Mouse (Mus musculus): ENCODE measurements around the gene Six6. TPM values are rescaled to one million over a fixed set of nuclear protein-coding genes. Genes with fewer than 3 reads are reported as not detected.
A peak's percentile ranks its signal among the peaks of the same experiment; 100 is the strongest.

Six6 gene
- polyA plus RNA-seq (2014; fragmentation: Nextera tagmentation; extraction: Ambion mirVana), result 0.19 TPM in 1 of 2 replicates, not detected in the other

DNA sequence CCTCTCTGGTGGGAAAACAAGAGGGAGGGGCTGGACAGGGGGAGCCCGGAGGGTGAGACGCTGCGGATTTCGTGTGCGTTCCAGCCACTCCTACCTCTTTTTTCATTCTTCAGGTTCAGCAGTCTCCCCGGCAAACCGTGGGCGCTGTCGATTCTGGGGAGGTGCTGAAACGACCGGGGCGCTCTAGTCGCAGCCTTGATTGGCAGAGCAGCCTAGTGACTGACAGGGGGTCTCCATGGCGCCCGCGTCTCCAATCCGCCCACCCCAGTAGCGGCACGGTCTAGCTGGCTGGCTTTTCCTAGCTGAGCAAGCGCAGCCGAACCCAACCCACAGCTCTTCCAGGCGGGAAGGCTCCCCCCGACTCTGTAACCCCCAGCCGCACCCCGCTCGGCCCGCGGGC lies at the start of gene Six6:
Gene Six6 (plus strand): TSS at position 277 of the 400 bp plus-strand sequence.
- ATAC-seq (replicated peaks; ENCODE audit: low FRiP score) (peak; percentile 49), DNase-seq (ENCODE audit: low spot score) (peak; percentile 77)
- H3K36me3 ChIP-seq (ENCODE audit: control insufficient read depth, insufficient read depth, low read length), result no peaks in the 10 kb centered on the region
- H3K4me1 ChIP-seq (replicated peaks; ENCODE audit: control insufficient read depth, insufficient read depth, low read length), result peaks cover 6% of the 10 kb centered on the region; the same call in 1 of the 2 replicates
- no peak within 1 kb of the TSS for H3K9ac ChIP-seq (ENCODE audit: low read length)
- peaks cover 79% of the 10 kb centered on the region for H3K27me3 ChIP-seq (ENCODE audit: control insufficient read depth, insufficient read depth, low read length)
- 0% methylated on average over 28 of the region's 28 CpGs for WGBS
- no peaks in the 10 kb centered on the region for H3K9me3 ChIP-seq (ENCODE audit: control insufficient read depth, low read length)
- H3K27ac ChIP-seq (ENCODE audit: low read depth, low read length), result no peak within 1 kb of the TSS
- peak within 1 kb of the TSS; percentile 14; the same call in 1 of the 2 replicates for H3K4me3 ChIP-seq (ENCODE audit: low read depth, low read length)
- peak within 1 kb of the TSS; percentile 37 for H3K4me2 ChIP-seq (ENCODE audit: low read depth, low read length, severe bottlenecking)

GRCm38 (mm10) chr12:72917159-72917993 lies 22.3 kb upstream of the Six6 start:
- no peaks in the 10 kb centered on the region for H3K36me3 ChIP-seq (ENCODE audit: control insufficient read depth, insufficient read depth, low read length)
- H3K9ac ChIP-seq (ENCODE audit: low read length), result peak overlapping the region; percentile 49
- WGBS, result 22% methylated on average over 48 of the region's 48 CpGs
- 0 out of 2 replicates have a peak, but pooled peaks cover 5% of the 10 kb centered on the region for H3K4me1 ChIP-seq (replicated peaks; ENCODE audit: control insufficient read depth, insufficient read depth, low read length)
- no peak overlapping the region for H3K27ac ChIP-seq (ENCODE audit: low read depth, low read length)
- peak overlapping the region; percentile 53 for H3K4me2 ChIP-seq (ENCODE audit: low read depth, low read length, severe bottlenecking)
- peaks cover 4% of the 10 kb centered on the region; the same call in 1 of the 2 replicates for H3K27me3 ChIP-seq (ENCODE audit: control insufficient read depth, insufficient read depth, low read length)
- peak overlapping the region; percentile 29 for H3K4me3 ChIP-seq (ENCODE audit: low read depth, low read length)
- 0 out of 2 replicates have a peak, but pooled peaks have one; percentile 42 for ATAC-seq (replicated peaks; ENCODE audit: low FRiP score)
- no peaks in the 10 kb centered on the region for H3K9me3 ChIP-seq (ENCODE audit: control insufficient read depth, low read length)
- peak; percentile 72 for DNase-seq (ENCODE audit: low spot score)

DNA sequence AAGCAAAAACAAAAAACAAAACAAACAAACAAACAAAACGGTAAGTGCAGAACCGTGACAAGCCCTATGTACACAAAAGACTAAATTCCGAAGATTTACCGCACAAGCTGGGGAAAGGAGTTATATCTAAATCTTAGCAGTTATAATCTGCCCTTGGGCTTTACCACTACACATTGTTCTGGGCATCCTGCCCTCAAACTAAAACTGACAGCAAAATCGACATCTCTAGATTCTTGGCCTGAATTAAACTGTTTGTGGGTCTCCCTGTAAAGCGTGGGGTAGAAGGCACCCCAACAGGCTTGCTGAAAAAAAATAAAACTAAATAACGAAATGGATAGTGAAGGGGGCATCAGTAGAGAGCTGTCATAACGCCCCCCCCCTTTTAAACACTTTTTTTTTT lies 2.9 kb upstream of the Six6 start:
- no peak for ATAC-seq (replicated peaks; ENCODE audit: low FRiP score)
- no peak for DNase-seq (ENCODE audit: low spot score)
- 20% methylated on average over 8 of the region's 8 CpGs for WGBS

GRCm38 (mm10) chr12:72937537-72938120 lies 2.1 kb upstream of the Six6 start:
- 2% methylated on average over 19 of the region's 19 CpGs for WGBS
- Histone ChIP-seq H3K4me1 (replicated peaks; ENCODE audit: control insufficient read depth, insufficient read depth, low read length) (peaks cover 6% of the 10 kb centered on the region; the same call in 1 of the 2 replicates), H3K36me3 (ENCODE audit: control insufficient read depth, insufficient read depth, low read length) (no peaks in the 10 kb centered on the region), H3K4me3 (ENCODE audit: low read depth, low read length) (no peak overlapping the region), H3K27me3 (ENCODE audit: control insufficient read depth, insufficient read depth, low read length) (peaks cover 68% of the 10 kb centered on the region), H3K27ac (ENCODE audit: low read depth, low read length) (no peak overlapping the region), H3K9me3 (ENCODE audit: control insufficient read depth, low read length) (no peaks in the 10 kb centered on the region), H3K9ac (ENCODE audit: low read length) (no peak overlapping the region), H3K4me2 (ENCODE audit: low read depth, low read length, severe bottlenecking) (no peak overlapping the region)
- no peak for ATAC-seq (replicated peaks; ENCODE audit: low FRiP score)
- no peak for DNase-seq (ENCODE audit: low spot score)

More for the DNA sequence above, 2.9 kb upstream of the Six6 start:
- peaks cover 6% of the 10 kb centered on the region; the same call in 1 of the 2 replicates for H3K4me1 ChIP-seq (replicated peaks; ENCODE audit: control insufficient read depth, insufficient read depth, low read length)
- H3K4me3 ChIP-seq (ENCODE audit: low read depth, low read length), result no peak overlapping the region
- no peak overlapping the region for H3K4me2 ChIP-seq (ENCODE audit: low read depth, low read length, severe bottlenecking)
- H3K36me3 ChIP-seq (ENCODE audit: control insufficient read depth, insufficient read depth, low read length), result no peaks in the 10 kb centered on the region
- no peak overlapping the region for H3K27ac ChIP-seq (ENCODE audit: low read depth, low read length)
- H3K27me3 ChIP-seq (ENCODE audit: control insufficient read depth, insufficient read depth, low read length), result peaks cover 61% of the 10 kb centered on the region
- no peaks in the 10 kb centered on the region for H3K9me3 ChIP-seq (ENCODE audit: control insufficient read depth, low read length)
- no peak overlapping the region for H3K9ac ChIP-seq (ENCODE audit: low read length)

DNA sequence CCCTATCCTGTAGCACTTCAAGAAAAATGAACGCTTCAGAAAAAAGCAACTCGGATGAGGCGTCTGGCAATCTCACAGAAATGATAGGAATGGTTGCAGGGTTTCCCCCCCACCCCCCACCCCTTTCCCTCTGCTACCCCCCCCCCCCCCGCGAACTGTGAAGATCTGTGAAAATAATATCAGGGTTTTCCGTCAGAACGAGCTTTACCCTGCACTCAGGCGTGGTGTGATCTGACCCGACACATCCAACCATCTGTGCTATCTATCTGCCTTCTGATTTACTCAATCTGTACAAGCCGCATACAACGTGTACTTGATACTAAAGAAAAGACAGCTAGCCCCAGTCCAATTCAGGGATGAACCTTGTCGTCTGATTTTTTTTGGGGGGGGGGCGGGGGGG lies 1.5 kb upstream of the Six6 start:
- Histone ChIP-seq H3K36me3 (ENCODE audit: control insufficient read depth, insufficient read depth, low read length) (no peaks in the 10 kb centered on the region), H3K4me1 (replicated peaks; ENCODE audit: control insufficient read depth, insufficient read depth, low read length) (peaks cover 6% of the 10 kb centered on the region; the same call in 1 of the 2 replicates), H3K27ac (ENCODE audit: low read depth, low read length) (no peak overlapping the region), H3K4me3 (ENCODE audit: low read depth, low read length) (no peak overlapping the region), H3K27me3 (ENCODE audit: control insufficient read depth, insufficient read depth, low read length) (peaks cover 74% of the 10 kb centered on the region), H3K9ac (ENCODE audit: low read length) (no peak overlapping the region), H3K4me2 (ENCODE audit: low read depth, low read length, severe bottlenecking) (no peak overlapping the region), H3K9me3 (ENCODE audit: control insufficient read depth, low read length) (no peaks in the 10 kb centered on the region)
- WGBS, result 5% methylated on average over 11 of the region's 13 CpGs
- no peak for ATAC-seq (replicated peaks; ENCODE audit: low FRiP score)
- no peak for DNase-seq (ENCODE audit: low spot score)

- Histone ChIP-seq H3K4me2 (ENCODE audit: low read depth, low read length, severe bottlenecking) (no peak overlapping the region), H3K4me3 (ENCODE audit: low read depth, low read length) (no peak overlapping the region), H3K9ac (ENCODE audit: low read length) (no peak overlapping the region), H3K4me1 (replicated peaks; ENCODE audit: control insufficient read depth, insufficient read depth, low read length) (peaks cover 6% of the 10 kb centered on the region; the same call in 1 of the 2 replicates), H3K36me3 (ENCODE audit: control insufficient read depth, insufficient read depth, low read length) (no peaks in the 10 kb centered on the region), H3K27me3 (ENCODE audit: control insufficient read depth, insufficient read depth, low read length) (peaks cover 80% of the 10 kb centered on the region), H3K27ac (ENCODE audit: low read depth, low read length) (no peak overlapping the region), H3K9me3 (ENCODE audit: control insufficient read depth, low read length) (no peaks in the 10 kb centered on the region)
- ATAC-seq (replicated peaks; ENCODE audit: low FRiP score) (no peak), DNase-seq (ENCODE audit: low spot score) (no peak)
- 2% methylated on average over 14 of the region's 14 CpGs for WGBS
Measured at GRCm38 (mm10) chr12:72938600-72939490, 847 bp upstream of the Six6 start.

- DNase-seq (ENCODE audit: low spot score), result peak; percentile 61
- Histone ChIP-seq H3K9ac (ENCODE audit: low read length) (no peak within 1 kb of the TSS), H3K4me3 (ENCODE audit: low read depth, low read length) (peak within 1 kb of the TSS; percentile 14; the same call in 1 of the 2 replicates), H3K9me3 (ENCODE audit: control insufficient read depth, low read length) (no peaks in the 10 kb centered on the region), H3K27ac (ENCODE audit: low read depth, low read length) (no peak within 1 kb of the TSS), H3K4me1 (replicated peaks; ENCODE audit: control insufficient read depth, insufficient read depth, low read length) (peaks cover 8% of the 10 kb centered on the region; the same call in 1 of the 2 replicates), H3K4me2 (ENCODE audit: low read depth, low read length, severe bottlenecking) (peak within 1 kb of the TSS; percentile 37), H3K27me3 (ENCODE audit: control insufficient read depth, insufficient read depth, low read length) (peaks cover 83% of the 10 kb centered on the region), H3K36me3 (ENCODE audit: control insufficient read depth, insufficient read depth, low read length) (no peaks in the 10 kb centered on the region)
- ATAC-seq (replicated peaks; ENCODE audit: low FRiP score), result no peak; the same call in 1 of the 2 replicates
- 1% methylated on average over 39 of the region's 39 CpGs for WGBS
Measured at GRCm38 (mm10) chr12:72940071-72940821, 554 bp downstream of the Six6 start, which contains the start of gene 4930447C04Rik. 4930447C04Rik (minus strand) TSS chr12:72940774.
